Mouse (Mus musculus) erythroblast, embryonic 14.5 days (primary cell): ENCODE data around the gene Ccr6.

Source experiments
- GATA1 ChIP-seq: IDR thresholded peaks from 2 replicates; pipeline ENCODE4 v1.6.1; 2012; ENCODE audit warnings: low read length, inconsistent platforms, mixed read lengths
- TAL1 ChIP-seq: IDR thresholded peaks from 3 replicates; pipeline ENCODE4 v1.6.1; 2012; ENCODE audit warnings: low read length, inconsistent platforms, mixed read lengths

- TF ChIP-seq TAL1 (no peak), GATA1 (no peak)
These were observed 70.0 kb downstream of the Ccr6 start for GRCm38 (mm10) chr17:8305801-8306200.
